Mouse (Mus musculus) testis, adult 2 months (tissue): ENCODE measurements around the gene Tmbim6.

Source experiments
- CTCF ChIP-seq: fragments of 200-500 bp; IDR thresholded peaks from 2 replicates; pipeline ENCODE4 v1.5.1; 2012; ENCODE audit warnings: low read depth, mild to moderate bottlenecking, inconsistent platforms, low read length, moderate library complexity; ENCODE audit not compliant: control insufficient read depth, insufficient read depth, insufficient replicate concordance
- POLR2A ChIP-seq: fragments of 200-500 bp; IDR thresholded peaks from 2 replicates; pipeline ENCODE4 v1.6.1; 2012; ENCODE audit warnings: low read depth, mild to moderate bottlenecking, inconsistent platforms, low read length, moderate library complexity; ENCODE audit not compliant: control insufficient read depth

DNA sequence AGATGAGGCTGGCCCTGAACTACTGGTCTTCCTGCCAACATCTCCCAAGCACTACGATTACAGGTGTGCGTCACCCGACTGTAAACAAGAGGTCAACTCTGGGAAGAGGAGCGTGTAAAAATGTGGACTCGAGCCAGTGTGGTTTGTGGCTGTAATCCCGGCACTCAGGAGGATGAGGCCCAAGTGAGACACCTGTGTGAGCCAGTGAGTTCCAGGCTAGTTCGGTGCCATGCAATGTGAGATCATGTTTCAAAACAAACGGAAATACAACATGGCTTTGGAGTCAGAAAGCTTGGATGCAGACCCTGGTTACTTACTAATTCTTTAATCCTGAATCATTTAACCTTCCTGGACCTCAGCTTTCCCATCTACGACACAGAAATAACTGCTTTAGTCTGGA, 33.7 kb upstream of the Tmbim6 start:
- TF ChIP-seq POLR2A (no peak), CTCF (no peak)
